Mouse (Mus musculus): Measurements from ENCODE around the gene Oaz2.

Oaz2 gene

GRCm38 (mm10) chr9:65667701-65668100 lies at the start of gene Oaz2:
Oaz2 (plus strand) TSS chr9:65668001.
- no peak for DNase-seq (ENCODE audit: low read depth, low spot score)

GRCm38 (mm10) chr9:65619311-65619710 lies 48.5 kb upstream of the Oaz2 start:
- DNase-seq (ENCODE audit: low read depth, low spot score) = peak; percentile 76

- DNase-seq (ENCODE audit: low read depth, low spot score) = no peak
Observed at GRCm38 (mm10) chr9:65621196-65621595, 46.6 kb upstream of the Oaz2 start.

- no peak for DNase-seq (ENCODE audit: low read depth, low spot score)
Observed at GRCm38 (mm10) chr9:65621666-65622065, 46.1 kb upstream of the Oaz2 start.

GRCm38 (mm10) chr9:65622826-65623225 lies 45.0 kb upstream of the Oaz2 start:
- no peak for DNase-seq (ENCODE audit: low read depth, low spot score)

GRCm38 (mm10) chr9:65624266-65624665 lies 43.5 kb upstream of the Oaz2 start:
- no peak for DNase-seq (ENCODE audit: low read depth, low spot score)

GRCm38 (mm10) chr9:65629025-65629766 lies 38.6 kb upstream of the Oaz2 start, which contains the start of gene Rbpms2:
Rbpms2 (plus strand) TSS chr9:65629648.
- DNase-seq (ENCODE audit: low read depth, low spot score) = peak; percentile 91

- DNase-seq (ENCODE audit: low read depth, low spot score) = peak; percentile 88
Observed at GRCm38 (mm10) chr9:65629767-65630630, 37.8 kb upstream of the Oaz2 start.

- DNase-seq (ENCODE audit: low read depth, low spot score) = peak; percentile 34
Observed at GRCm38 (mm10) chr9:65630631-65631353, 37.0 kb upstream of the Oaz2 start.

GRCm38 (mm10) chr9:65631354-65632021 lies 36.3 kb upstream of the Oaz2 start:
- no peak for DNase-seq (ENCODE audit: low read depth, low spot score)

- DNase-seq (ENCODE audit: low read depth, low spot score) = peak; percentile 92
Observed at GRCm38 (mm10) chr9:65635766-65636165, 32.0 kb upstream of the Oaz2 start.

GRCm38 (mm10) chr9:65636926-65637325 lies 30.9 kb upstream of the Oaz2 start:
- no peak for DNase-seq (ENCODE audit: low read depth, low spot score)

GRCm38 (mm10) chr9:65639065-65639464 lies 28.7 kb upstream of the Oaz2 start:
- DNase-seq (ENCODE audit: low read depth, low spot score) = no peak

- DNase-seq (ENCODE audit: low read depth, low spot score) = peak; percentile 100
Observed at GRCm38 (mm10) chr9:65640838-65641410, 26.9 kb upstream of the Oaz2 start.

- peak; percentile 87 for DNase-seq (ENCODE audit: low read depth, low spot score)
Observed at GRCm38 (mm10) chr9:65641446-65642052, 26.3 kb upstream of the Oaz2 start.

- peak; percentile 72 for DNase-seq (ENCODE audit: low read depth, low spot score)
Observed at GRCm38 (mm10) chr9:65642546-65642945, 25.3 kb upstream of the Oaz2 start.

- DNase-seq (ENCODE audit: low read depth, low spot score) = no peak
Observed at GRCm38 (mm10) chr9:65644960-65645359, 22.8 kb upstream of the Oaz2 start.

- DNase-seq (ENCODE audit: low read depth, low spot score) = no peak
Observed at GRCm38 (mm10) chr9:65645984-65646383, 21.8 kb upstream of the Oaz2 start.

GRCm38 (mm10) chr9:65646782-65647181 lies 21.0 kb upstream of the Oaz2 start:
- DNase-seq (ENCODE audit: low read depth, low spot score) = no peak

- DNase-seq (ENCODE audit: low read depth, low spot score) = no peak
Observed at GRCm38 (mm10) chr9:65648730-65649129, 19.1 kb upstream of the Oaz2 start.

GRCm38 (mm10) chr9:65649997-65650396 lies 17.8 kb upstream of the Oaz2 start:
- no peak for DNase-seq (ENCODE audit: low read depth, low spot score)
